Mouse (Mus musculus): ENCODE measurements around the gene Ogfod2.

DNA sequence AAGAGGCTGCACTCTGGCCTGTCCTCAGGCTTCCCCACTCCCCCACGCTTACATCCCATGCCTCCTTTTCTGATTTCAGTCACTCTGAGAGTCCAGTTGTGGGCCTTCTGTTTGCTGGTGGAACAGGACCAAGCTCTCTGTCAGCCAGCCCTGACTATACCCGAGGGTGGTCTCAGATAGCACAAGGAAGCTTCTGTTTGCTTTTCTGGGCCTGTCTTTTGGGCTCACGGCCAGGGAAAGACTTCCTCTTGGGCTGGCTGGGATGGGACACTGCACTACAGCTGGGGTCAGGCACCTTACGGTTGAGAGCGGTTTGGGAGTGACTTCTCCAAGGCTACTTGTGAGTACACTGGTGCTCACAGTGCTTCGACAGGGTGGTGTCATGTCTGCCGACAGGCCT is 26.0 kb downstream of the Ogfod2 start:
- TF ChIP-seq CTCF (IDR thresholded peaks at IDR 0.05; ENCODE audit: low read depth) (no peak), EP300 (IDR thresholded peaks at IDR 0.05; ENCODE audit: low read depth) (no peak)
